Mouse (Mus musculus): Measurements from ENCODE around the gene Cacnb2. TPM values are rescaled to one million over a fixed set of nuclear protein-coding genes. Genes with fewer than 3 reads are reported as not detected.
"Not testable (repeated sequence)": the region's sequence is repeated elsewhere in the genome, so short reads cannot be mapped to it uniquely, and the experiment has no call there.

The Cacnb2 gene
- polyA plus RNA-seq, 1 experiment from 2014 or later = 0.77 TPM

- no peak for DNase-seq (ENCODE audit: low spot score)
Observed at GRCm38 (mm10) chr2:14713049-14713448, 110.2 kb downstream of the Cacnb2 start.

DNA sequence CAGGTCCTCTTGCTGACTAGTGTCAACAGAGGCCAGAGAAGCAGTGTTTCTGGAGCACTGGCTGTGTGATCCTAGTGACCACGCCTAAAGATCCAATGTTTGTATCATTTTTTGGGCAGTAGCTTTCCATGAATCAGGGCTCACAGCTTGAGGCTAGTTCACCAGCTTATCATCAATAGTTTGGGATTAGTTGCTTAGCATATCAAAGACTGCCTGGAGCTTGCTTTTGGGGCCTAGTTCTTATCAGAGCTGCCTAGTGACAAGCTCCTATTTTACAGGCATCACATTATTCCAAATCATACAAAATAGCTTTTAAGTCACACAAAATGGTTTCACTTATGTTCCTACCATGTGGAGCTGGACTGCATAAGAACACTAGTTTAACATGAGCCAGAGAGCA is 113.8 kb downstream of the Cacnb2 start:
- H3K27me3 ChIP-seq (ENCODE audit: control insufficient read depth, insufficient read depth, low read length) = no peaks in the 10 kb centered on the region
- no peaks in the 10 kb centered on the region for H3K9me3 ChIP-seq (replicated peaks; ENCODE audit: control insufficient read depth, low read length)
- H3K4me1 ChIP-seq (ENCODE audit: control insufficient read depth, insufficient read depth, low read length) = no peaks in the 10 kb centered on the region
- no peak for ATAC-seq (replicated peaks; ENCODE audit: insufficient number of reproducible peaks, low FRiP score, low TSS enrichment, low read depth)
- H3K9ac ChIP-seq (replicated peaks; ENCODE audit: low read length) = no peak overlapping the region
- H3K36me3 ChIP-seq (replicated peaks; ENCODE audit: control insufficient read depth, insufficient read depth, low read depth, low read length) = no peaks in the 10 kb centered on the region
- no peak for DNase-seq (ENCODE audit: low spot score)
- WGBS = 50% methylated on average over 1 of the region's 1 CpGs
- H3K27ac ChIP-seq (replicated peaks; ENCODE audit: low read depth, low read length) = no peak overlapping the region
- H3K4me2 ChIP-seq (ENCODE audit: low read depth, low read length) = no peak overlapping the region
- no peak overlapping the region for H3K4me3 ChIP-seq (ENCODE audit: low read depth, low read length)

More at GRCm38 (mm10) chr2:14713049-14713448, 110.2 kb downstream of the Cacnb2 start:
- no peaks in the 10 kb centered on the region for H3K27me3 ChIP-seq (ENCODE audit: control insufficient read depth, insufficient read depth, low read length)
- H3K4me3 ChIP-seq (ENCODE audit: low read depth, low read length) = no peak overlapping the region
- no peak overlapping the region for H3K27ac ChIP-seq (replicated peaks; ENCODE audit: low read depth, low read length)
- WGBS = 96% methylated on average over 3 of the region's 3 CpGs
- H3K9me3 ChIP-seq (replicated peaks; ENCODE audit: control insufficient read depth, low read length) = no peaks in the 10 kb centered on the region
- no peak overlapping the region for H3K4me2 ChIP-seq (ENCODE audit: low read depth, low read length)
- H3K36me3 ChIP-seq (replicated peaks; ENCODE audit: control insufficient read depth, insufficient read depth, low read depth, low read length) = no peaks in the 10 kb centered on the region
- no peaks in the 10 kb centered on the region for H3K4me1 ChIP-seq (ENCODE audit: control insufficient read depth, insufficient read depth, low read length)
- H3K9ac ChIP-seq (replicated peaks; ENCODE audit: low read length) = no peak overlapping the region
- ATAC-seq (replicated peaks; ENCODE audit: insufficient number of reproducible peaks, low FRiP score, low TSS enrichment, low read depth) = no peak

DNA sequence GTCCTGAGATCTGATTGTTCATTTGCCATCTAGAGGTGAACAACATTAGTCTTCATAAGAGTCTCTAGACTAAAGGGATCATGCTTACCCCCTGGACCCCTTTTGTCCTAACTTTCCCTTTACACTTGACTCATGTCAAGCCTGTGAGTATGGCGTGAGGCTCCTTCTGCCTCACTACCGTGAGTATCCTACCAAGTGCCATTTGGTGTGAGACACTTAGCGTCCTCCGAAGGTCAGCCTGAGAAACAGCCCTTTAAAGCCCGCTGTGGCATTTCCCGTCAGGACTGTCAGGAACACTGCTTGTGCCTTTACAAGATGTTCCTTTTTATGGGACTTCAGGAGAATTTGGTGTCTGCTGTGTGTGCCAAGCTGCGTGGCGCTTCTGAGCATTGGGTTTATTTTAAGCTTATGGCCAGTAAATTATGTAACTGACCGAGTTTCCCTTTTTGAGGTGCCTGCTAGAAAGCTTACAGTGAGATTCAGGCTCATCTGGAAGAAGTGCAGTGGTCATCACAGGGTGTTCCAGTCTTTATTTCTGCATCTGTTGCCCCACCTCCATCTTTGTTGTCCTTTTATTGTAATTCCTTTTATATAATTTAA is 116.3 kb downstream of the Cacnb2 start:
- no peak overlapping the region for H3K4me3 ChIP-seq (ENCODE audit: low read depth, low read length)
- H3K4me2 ChIP-seq (ENCODE audit: low read depth, low read length) = no peak overlapping the region
- no peak for ATAC-seq (replicated peaks; ENCODE audit: insufficient number of reproducible peaks, low FRiP score, low TSS enrichment, low read depth)
- DNase-seq (ENCODE audit: low spot score) = no peak
- H3K36me3 ChIP-seq (replicated peaks; ENCODE audit: control insufficient read depth, insufficient read depth, low read depth, low read length) = no peaks in the 10 kb centered on the region
- H3K27me3 ChIP-seq (ENCODE audit: control insufficient read depth, insufficient read depth, low read length) = no peaks in the 10 kb centered on the region
- no peaks in the 10 kb centered on the region for H3K4me1 ChIP-seq (ENCODE audit: control insufficient read depth, insufficient read depth, low read length)
- H3K27ac ChIP-seq (replicated peaks; ENCODE audit: low read depth, low read length) = no peak overlapping the region
- 90% methylated on average over 9 of the region's 9 CpGs for WGBS
- H3K9me3 ChIP-seq (replicated peaks; ENCODE audit: control insufficient read depth, low read length) = no peaks in the 10 kb centered on the region
- H3K9ac ChIP-seq (replicated peaks; ENCODE audit: low read length) = no peak overlapping the region

GRCm38 (mm10) chr2:14725437-14725836 is 122.5 kb downstream of the Cacnb2 start:
- no peak for ATAC-seq (replicated peaks; ENCODE audit: insufficient number of reproducible peaks, low FRiP score, low TSS enrichment, low read depth)
- Histone ChIP-seq H3K27me3 (ENCODE audit: control insufficient read depth, insufficient read depth, low read length) (no peaks in the 10 kb centered on the region), H3K9me3 (replicated peaks; ENCODE audit: control insufficient read depth, low read length) (no peaks in the 10 kb centered on the region), H3K4me2 (ENCODE audit: low read depth, low read length) (no peak overlapping the region), H3K4me3 (ENCODE audit: low read depth, low read length) (no peak overlapping the region), H3K27ac (replicated peaks; ENCODE audit: low read depth, low read length) (no peak overlapping the region), H3K36me3 (replicated peaks; ENCODE audit: control insufficient read depth, insufficient read depth, low read depth, low read length) (no peaks in the 10 kb centered on the region), H3K9ac (replicated peaks; ENCODE audit: low read length) (no peak overlapping the region), H3K4me1 (ENCODE audit: control insufficient read depth, insufficient read depth, low read length) (no peaks in the 10 kb centered on the region)
- DNase-seq (ENCODE audit: low spot score) = no peak

DNA sequence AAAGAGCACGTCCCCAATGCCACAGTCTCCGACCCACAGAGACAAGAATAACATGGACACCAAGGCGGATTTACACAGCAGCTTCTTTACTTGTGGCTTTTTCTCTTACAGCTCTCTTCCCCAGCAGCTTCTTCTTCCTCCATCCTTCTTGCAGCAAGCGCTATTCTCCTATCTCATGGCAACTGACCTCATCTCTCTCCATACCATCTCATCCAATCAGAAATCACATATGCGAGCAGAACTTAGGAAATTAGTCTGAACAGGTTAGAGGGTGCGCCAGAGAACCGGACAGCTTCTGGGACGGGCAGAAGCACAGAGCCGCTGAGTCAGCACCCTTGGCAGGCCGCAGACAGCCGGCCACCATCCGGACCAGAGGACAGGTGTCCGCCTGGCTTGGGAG is 123.7 kb downstream of the Cacnb2 start:
- H3K4me2 ChIP-seq (ENCODE audit: low read depth, low read length); ATAC-seq (replicated peaks; ENCODE audit: insufficient number of reproducible peaks, low FRiP score, low TSS enrichment, low read depth); DNase-seq (ENCODE audit: low spot score); H3K36me3 ChIP-seq (replicated peaks; ENCODE audit: control insufficient read depth, insufficient read depth, low read depth, low read length); H3K4me3 ChIP-seq (ENCODE audit: low read depth, low read length); H3K27me3 ChIP-seq (ENCODE audit: control insufficient read depth, insufficient read depth, low read length); H3K27ac ChIP-seq (replicated peaks; ENCODE audit: low read depth, low read length); H3K9me3 ChIP-seq (replicated peaks; ENCODE audit: control insufficient read depth, low read length); H3K9ac ChIP-seq (replicated peaks; ENCODE audit: low read length); H3K4me1 ChIP-seq (ENCODE audit: control insufficient read depth, insufficient read depth, low read length): not testable (repeated sequence)
- 97% methylated on average over 12 of the region's 13 CpGs for WGBS

DNA sequence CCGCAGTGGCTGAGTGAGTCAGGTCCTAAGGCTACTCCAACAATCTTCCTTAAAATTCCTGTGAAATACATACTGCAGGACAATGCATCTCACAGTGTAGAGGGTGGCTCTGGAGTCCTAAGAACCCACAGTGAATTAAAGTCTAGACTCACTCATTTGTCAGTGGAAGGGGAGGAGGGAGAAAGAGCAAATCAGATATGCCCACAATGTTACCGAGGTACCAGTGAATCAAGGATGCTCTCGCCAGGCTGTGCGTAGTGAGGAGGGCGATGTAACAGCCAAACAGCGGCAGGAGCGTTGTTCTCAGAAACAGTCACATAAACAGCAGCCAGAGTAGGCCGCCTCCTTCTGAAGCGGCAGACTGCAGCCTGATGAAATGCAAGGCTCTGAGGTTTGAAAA is 136.0 kb downstream of the Cacnb2 start:
- H3K4me1 ChIP-seq (ENCODE audit: control insufficient read depth, insufficient read depth, low read length) = no peaks in the 10 kb centered on the region
- no peaks in the 10 kb centered on the region for H3K9me3 ChIP-seq (replicated peaks; ENCODE audit: control insufficient read depth, low read length)
- no peak overlapping the region for H3K9ac ChIP-seq (replicated peaks; ENCODE audit: low read length)
- no peak overlapping the region for H3K4me3 ChIP-seq (ENCODE audit: low read depth, low read length)
- WGBS = 50% methylated on average over 9 of the region's 9 CpGs
- H3K4me2 ChIP-seq (ENCODE audit: low read depth, low read length) = no peak overlapping the region
- no peaks in the 10 kb centered on the region for H3K36me3 ChIP-seq (replicated peaks; ENCODE audit: control insufficient read depth, insufficient read depth, low read depth, low read length)
- DNase-seq (ENCODE audit: low spot score) (no peak), ATAC-seq (replicated peaks; ENCODE audit: insufficient number of reproducible peaks, low FRiP score, low TSS enrichment, low read depth) (peak; percentile 58; the same call in 1 of the 2 replicates)
- no peaks in the 10 kb centered on the region for H3K27me3 ChIP-seq (ENCODE audit: control insufficient read depth, insufficient read depth, low read length)
- H3K27ac ChIP-seq (replicated peaks; ENCODE audit: low read depth, low read length) = no peak overlapping the region

- no peaks in the 10 kb centered on the region for H3K27me3 ChIP-seq (ENCODE audit: control insufficient read depth, insufficient read depth, low read length)
- no peak overlapping the region for H3K4me3 ChIP-seq (ENCODE audit: low read depth, low read length)
- no peak overlapping the region for H3K9ac ChIP-seq (replicated peaks; ENCODE audit: low read length)
- no peaks in the 10 kb centered on the region for H3K9me3 ChIP-seq (replicated peaks; ENCODE audit: control insufficient read depth, low read length)
- WGBS = 83% methylated on average over 15 of the region's 15 CpGs
- H3K36me3 ChIP-seq (replicated peaks; ENCODE audit: control insufficient read depth, insufficient read depth, low read depth, low read length) = no peaks in the 10 kb centered on the region
- DNase-seq (ENCODE audit: low spot score) = no peak
- no peak overlapping the region for H3K4me2 ChIP-seq (ENCODE audit: low read depth, low read length)
- ATAC-seq (replicated peaks; ENCODE audit: insufficient number of reproducible peaks, low FRiP score, low TSS enrichment, low read depth) = no peak
- no peak overlapping the region for H3K27ac ChIP-seq (replicated peaks; ENCODE audit: low read depth, low read length)
- H3K4me1 ChIP-seq (ENCODE audit: control insufficient read depth, insufficient read depth, low read length) = no peaks in the 10 kb centered on the region
Observed at GRCm38 (mm10) chr2:14739510-14739909, 136.6 kb downstream of the Cacnb2 start.

- WGBS = 76% methylated on average over 7 of the region's 7 CpGs
- ATAC-seq (replicated peaks; ENCODE audit: insufficient number of reproducible peaks, low FRiP score, low TSS enrichment, low read depth) = no peak
Observed at GRCm38 (mm10) chr2:14740359-14740758, 137.5 kb downstream of the Cacnb2 start.

More at GRCm38 (mm10) chr2:14740359-14740758, 137.5 kb downstream of the Cacnb2 start:
- Histone ChIP-seq H3K9ac (replicated peaks; ENCODE audit: low read length) (no peak overlapping the region), H3K36me3 (replicated peaks; ENCODE audit: control insufficient read depth, insufficient read depth, low read depth, low read length) (no peaks in the 10 kb centered on the region), H3K9me3 (replicated peaks; ENCODE audit: control insufficient read depth, low read length) (no peaks in the 10 kb centered on the region), H3K4me3 (ENCODE audit: low read depth, low read length) (no peak overlapping the region), H3K27ac (replicated peaks; ENCODE audit: low read depth, low read length) (no peak overlapping the region), H3K4me2 (ENCODE audit: low read depth, low read length) (no peak overlapping the region), H3K27me3 (ENCODE audit: control insufficient read depth, insufficient read depth, low read length) (no peaks in the 10 kb centered on the region), H3K4me1 (ENCODE audit: control insufficient read depth, insufficient read depth, low read length) (no peaks in the 10 kb centered on the region)
- DNase-seq (ENCODE audit: low spot score) = no peak
